Mouse (Mus musculus): Measurements from ENCODE around the gene Srebf1. TPM values are rescaled to one million over a fixed set of nuclear protein-coding genes. Genes with fewer than 3 reads are reported as not detected.

The Srebf1 gene
- polyA plus RNA-seq, 1 experiment from 2014 or later, result 88.1 TPM

GRCm38 (mm10) chr11:60185396-60186231, 36.8 kb downstream of the Srebf1 start:
- Histone ChIP-seq H3K4me3 (ENCODE audit: low read depth, low read length) (no peak overlapping the region), H3K4me2 (replicated peaks; ENCODE audit: low read depth) (no peak overlapping the region), H3K36me3 (ENCODE audit: control insufficient read depth, insufficient read depth) (peaks cover 56% of the 10 kb centered on the region), H3K9me3 (ENCODE audit: control insufficient read depth) (no peaks in the 10 kb centered on the region), H3K4me1 (replicated peaks; ENCODE audit: control insufficient read depth, insufficient read depth, low read length) (peaks cover 11% of the 10 kb centered on the region; the same call in 1 of the 2 replicates), H3K27ac (ENCODE audit: low read depth, low read length) (0 out of 2 replicates have a peak overlapping the region, but pooled peaks have one; percentile 21), H3K27me3 (replicated peaks; ENCODE audit: control insufficient read depth, insufficient read depth, low read length) (no peaks in the 10 kb centered on the region), H3K9ac (ENCODE audit: low read depth, low read length) (no peak overlapping the region)
- 76% methylated on average over 20 of the region's 20 CpGs for whole genome bisulfite sequencing
- ATAC-seq, result no peak
- no peak for TF ChIP-seq CTCF (IDR thresholded peaks at IDR 0.05; ENCODE audit: low read depth)

- Histone ChIP-seq H3K4me2 (replicated peaks; ENCODE audit: low read depth) (no peak overlapping the region), H3K9me3 (ENCODE audit: control insufficient read depth) (no peaks in the 10 kb centered on the region), H3K36me3 (ENCODE audit: control insufficient read depth, insufficient read depth) (peaks cover 46% of the 10 kb centered on the region), H3K4me3 (ENCODE audit: low read depth, low read length) (no peak overlapping the region), H3K27me3 (replicated peaks; ENCODE audit: control insufficient read depth, insufficient read depth, low read length) (no peaks in the 10 kb centered on the region), H3K9ac (ENCODE audit: low read depth, low read length) (no peak overlapping the region), H3K4me1 (replicated peaks; ENCODE audit: control insufficient read depth, insufficient read depth, low read length) (peaks cover 11% of the 10 kb centered on the region; the same call in 1 of the 2 replicates), H3K27ac (ENCODE audit: low read depth, low read length) (0 out of 2 replicates have a peak overlapping the region, but pooled peaks have one; percentile 21)
- WGBS, result 51% methylated on average over 22 of the region's 22 CpGs
- TF ChIP-seq CTCF (IDR thresholded peaks at IDR 0.05; ENCODE audit: low read depth), result no peak
- no peak for ATAC-seq
Measured at GRCm38 (mm10) chr11:60184346-60185325, 37.7 kb downstream of the Srebf1 start.

DNA sequence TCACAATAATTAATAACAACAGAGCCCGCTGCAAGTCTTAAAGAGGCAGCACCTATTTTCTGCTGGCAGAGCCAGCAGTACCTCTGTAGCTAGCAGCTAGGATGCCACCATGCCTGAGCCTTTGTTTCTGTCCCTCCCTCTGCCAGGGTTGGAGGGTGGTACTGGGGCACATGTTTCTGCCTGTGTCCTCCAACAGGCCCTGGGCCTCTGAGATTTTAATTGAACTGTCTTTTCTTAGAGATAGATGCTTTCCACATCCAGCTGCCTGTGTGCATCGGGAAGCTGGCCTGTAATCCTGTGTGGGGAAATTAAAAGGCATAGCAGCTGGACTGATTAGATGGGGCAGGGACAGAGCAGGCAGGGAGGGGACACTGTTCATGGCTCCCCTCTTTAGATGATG, 39.6 kb downstream of the Srebf1 start:
- Histone ChIP-seq H3K4me1 (replicated peaks; ENCODE audit: control insufficient read depth, insufficient read depth, low read length) (peaks cover 11% of the 10 kb centered on the region), H3K9ac (ENCODE audit: low read depth, low read length) (no peak overlapping the region), H3K27me3 (replicated peaks; ENCODE audit: control insufficient read depth, insufficient read depth, low read length) (no peaks in the 10 kb centered on the region), H3K4me2 (replicated peaks; ENCODE audit: low read depth) (no peak overlapping the region), H3K27ac (ENCODE audit: low read depth, low read length) (no peak overlapping the region), H3K36me3 (ENCODE audit: control insufficient read depth, insufficient read depth) (peaks cover 28% of the 10 kb centered on the region), H3K4me3 (ENCODE audit: low read depth, low read length) (no peak overlapping the region), H3K9me3 (ENCODE audit: control insufficient read depth) (no peaks in the 10 kb centered on the region)
- 41% methylated on average over 2 of the region's 2 CpGs for WGBS
- no peak for ATAC-seq
- TF ChIP-seq CTCF (IDR thresholded peaks at IDR 0.05; ENCODE audit: low read depth), result no peak

DNA sequence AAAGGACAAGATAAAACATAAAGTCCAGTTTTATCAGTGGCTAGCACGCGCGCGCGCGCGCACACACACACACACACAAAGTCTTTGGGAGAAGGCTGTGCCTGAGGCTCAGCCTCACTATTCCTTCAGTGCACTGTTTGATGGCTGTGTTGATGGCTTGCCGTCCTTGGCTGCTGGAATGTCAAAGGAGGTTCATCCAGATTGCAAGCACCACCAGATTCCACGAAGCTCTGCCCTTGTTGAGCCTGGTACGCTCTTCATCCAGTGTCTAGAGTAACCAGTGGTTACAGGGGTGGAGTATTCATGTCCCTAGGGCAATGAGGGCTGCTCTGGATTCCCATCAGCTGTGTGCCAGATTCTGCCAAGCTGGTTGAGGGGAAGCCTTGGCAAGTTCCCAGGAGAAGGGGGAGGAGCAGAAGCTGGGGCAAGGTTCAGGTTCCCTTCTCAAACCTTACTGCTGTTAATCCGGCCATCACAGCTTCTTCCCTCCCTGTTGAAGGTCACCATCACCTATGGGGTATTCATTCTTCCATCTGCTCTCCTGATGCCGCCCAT, 40.2 kb downstream of the Srebf1 start:
- TF ChIP-seq CTCF (IDR thresholded peaks at IDR 0.05; ENCODE audit: low read depth), result no peak
- 70% methylated on average over 12 of the region's 12 CpGs for WGBS
- Histone ChIP-seq H3K4me1 (replicated peaks; ENCODE audit: control insufficient read depth, insufficient read depth, low read length) (peaks cover 12% of the 10 kb centered on the region), H3K4me3 (ENCODE audit: low read depth, low read length) (no peak overlapping the region), H3K9ac (ENCODE audit: low read depth, low read length) (no peak overlapping the region), H3K27ac (ENCODE audit: low read depth, low read length) (0 out of 2 replicates have a peak overlapping the region, but pooled peaks have one; percentile 1), H3K27me3 (replicated peaks; ENCODE audit: control insufficient read depth, insufficient read depth, low read length) (no peaks in the 10 kb centered on the region), H3K4me2 (replicated peaks; ENCODE audit: low read depth) (no peak overlapping the region), H3K36me3 (ENCODE audit: control insufficient read depth, insufficient read depth) (peaks cover 22% of the 10 kb centered on the region), H3K9me3 (ENCODE audit: control insufficient read depth) (no peaks in the 10 kb centered on the region)
- ATAC-seq, result no peak

DNA sequence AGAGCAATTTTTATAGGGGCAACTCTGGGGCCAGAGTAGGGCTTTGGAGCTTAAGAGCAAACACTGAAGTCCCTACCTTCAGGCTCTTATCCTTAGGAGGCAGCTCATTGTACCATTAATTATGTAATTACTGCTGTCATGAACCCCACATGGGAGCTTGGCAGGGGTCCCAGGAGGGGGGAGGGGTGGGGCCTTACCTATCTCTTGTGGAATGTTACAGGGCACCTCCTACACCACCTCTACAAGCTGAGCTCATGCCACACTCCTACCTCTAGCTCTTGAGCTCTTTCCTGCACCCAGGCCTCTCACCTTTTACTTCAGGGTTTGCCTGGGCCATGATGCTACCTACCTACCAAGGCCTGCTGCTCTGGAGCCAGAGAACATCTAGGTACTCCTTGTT, 43.9 kb downstream of the Srebf1 start:
- Histone ChIP-seq H3K27ac (ENCODE audit: low read depth, low read length) (peak overlapping the region; percentile 47), H3K36me3 (ENCODE audit: control insufficient read depth, insufficient read depth) (no peaks in the 10 kb centered on the region; the same call in 1 of the 2 replicates), H3K9ac (ENCODE audit: low read depth, low read length) (no peak overlapping the region), H3K4me2 (replicated peaks; ENCODE audit: low read depth) (no peak overlapping the region), H3K27me3 (replicated peaks; ENCODE audit: control insufficient read depth, insufficient read depth, low read length) (no peaks in the 10 kb centered on the region), H3K4me1 (replicated peaks; ENCODE audit: control insufficient read depth, insufficient read depth, low read length) (peaks cover 15% of the 10 kb centered on the region), H3K9me3 (ENCODE audit: control insufficient read depth) (no peaks in the 10 kb centered on the region), H3K4me3 (ENCODE audit: low read depth, low read length) (no peak overlapping the region)
- peak; percentile 11; the same call in 1 of the 2 replicates for ATAC-seq
- TF ChIP-seq CTCF (IDR thresholded peaks at IDR 0.05; ENCODE audit: low read depth), result no peak
